Mouse (Mus musculus) left cerebral cortex, adult 9 months (tissue): ENCODE measurements around the gene Ttll5.

Experiments
- DNase-seq, 2 experiments: peaks; one replicate each; pipeline ENCODE4 v3.0.0; 2022; ENCODE audit warnings: low spot score in 2 of 2

Ttll5 gene

GRCm38 (mm10) chr12:85926897-85927296, 102.4 kb downstream of the Ttll5 start:
- no peak for DNase-seq

GRCm38 (mm10) chr12:85928513-85928912, 104.1 kb downstream of the Ttll5 start:
- no peak for DNase-seq

GRCm38 (mm10) chr12:85929711-85930110, 105.3 kb downstream of the Ttll5 start:
- DNase-seq = no peak

GRCm38 (mm10) chr12:85930713-85931112, 106.3 kb downstream of the Ttll5 start:
- DNase-seq = no peak

GRCm38 (mm10) chr12:85933241-85933640, 108.8 kb downstream of the Ttll5 start:
- no peak for DNase-seq

GRCm38 (mm10) chr12:85937384-85937783, 112.9 kb downstream of the Ttll5 start:
- no peak for DNase-seq

GRCm38 (mm10) chr12:85943456-85943855, 119.0 kb downstream of the Ttll5 start:
- DNase-seq = no peak

- no peak for DNase-seq
These were observed 120.0 kb downstream of the Ttll5 start for GRCm38 (mm10) chr12:85944419-85944818.

GRCm38 (mm10) chr12:85947161-85947560, 122.7 kb downstream of the Ttll5 start:
- DNase-seq = no peak

GRCm38 (mm10) chr12:85949667-85950066, 125.2 kb downstream of the Ttll5 start:
- no peak for DNase-seq

GRCm38 (mm10) chr12:85950371-85950770, 125.9 kb downstream of the Ttll5 start:
- no peak for DNase-seq

GRCm38 (mm10) chr12:85951036-85951435, 126.6 kb downstream of the Ttll5 start:
- no peak for DNase-seq

GRCm38 (mm10) chr12:85951822-85952221, 127.4 kb downstream of the Ttll5 start:
- DNase-seq = no peak

- DNase-seq = peak in 1 of 2 experiments; percentile 51
These were observed 127.9 kb downstream of the Ttll5 start for GRCm38 (mm10) chr12:85952349-85952748.

- no peak for DNase-seq
These were observed 129.7 kb downstream of the Ttll5 start for GRCm38 (mm10) chr12:85954167-85954566.

GRCm38 (mm10) chr12:85955062-85955461, 130.6 kb downstream of the Ttll5 start:
- DNase-seq = no peak

GRCm38 (mm10) chr12:85955690-85956089, 131.2 kb downstream of the Ttll5 start:
- DNase-seq = no peak

- DNase-seq = peak; percentile 82 to 84
These were observed 131.8 kb downstream of the Ttll5 start for GRCm38 (mm10) chr12:85956251-85956650.

GRCm38 (mm10) chr12:85958460-85958859, 134.0 kb downstream of the Ttll5 start:
- no peak for DNase-seq

- DNase-seq = peak in 1 of 2 experiments; percentile 44
These were observed 135.5 kb downstream of the Ttll5 start for GRCm38 (mm10) chr12:85959822-85960501.

- DNase-seq = no peak
These were observed 136.2 kb downstream of the Ttll5 start for GRCm38 (mm10) chr12:85960699-85961098.

GRCm38 (mm10) chr12:85963160-85963559, 138.7 kb downstream of the Ttll5 start:
- DNase-seq = no peak

- no peak for DNase-seq
These were observed 139.2 kb downstream of the Ttll5 start for GRCm38 (mm10) chr12:85963699-85964098.

GRCm38 (mm10) chr12:85964436-85964835, 140.0 kb downstream of the Ttll5 start:
- no peak for DNase-seq
